Mouse (Mus musculus): ENCODE measurements around the gene Tmed10. TPM values are rescaled to one million over a fixed set of nuclear protein-coding genes. Genes with fewer than 3 reads are reported as not detected.

The Tmed10 gene
- total RNA-seq (2021) = 100 to 1,000 TPM; 190 to 191 TPM
- long read RNA-seq, experiment 1, transcript Tmed10-201 (5 exons, 1,482 nt) = major isoform, 158 of 251 reads
- long read RNA-seq, experiment 1, partial matches to known transcripts = 1 of 251 reads
- long read RNA-seq, experiment 1, other reads (novel, unspliced or antisense) = 91 of 251 reads
- long read RNA-seq, experiment 2, transcript Tmed10-201 (5 exons, 1,482 nt) = major isoform, 201 of 250 reads
- long read RNA-seq, experiment 2, partial matches to known transcripts = 0 of 250 reads
- long read RNA-seq, experiment 2, other reads (novel, unspliced or antisense) = 47 of 250 reads

DNA sequence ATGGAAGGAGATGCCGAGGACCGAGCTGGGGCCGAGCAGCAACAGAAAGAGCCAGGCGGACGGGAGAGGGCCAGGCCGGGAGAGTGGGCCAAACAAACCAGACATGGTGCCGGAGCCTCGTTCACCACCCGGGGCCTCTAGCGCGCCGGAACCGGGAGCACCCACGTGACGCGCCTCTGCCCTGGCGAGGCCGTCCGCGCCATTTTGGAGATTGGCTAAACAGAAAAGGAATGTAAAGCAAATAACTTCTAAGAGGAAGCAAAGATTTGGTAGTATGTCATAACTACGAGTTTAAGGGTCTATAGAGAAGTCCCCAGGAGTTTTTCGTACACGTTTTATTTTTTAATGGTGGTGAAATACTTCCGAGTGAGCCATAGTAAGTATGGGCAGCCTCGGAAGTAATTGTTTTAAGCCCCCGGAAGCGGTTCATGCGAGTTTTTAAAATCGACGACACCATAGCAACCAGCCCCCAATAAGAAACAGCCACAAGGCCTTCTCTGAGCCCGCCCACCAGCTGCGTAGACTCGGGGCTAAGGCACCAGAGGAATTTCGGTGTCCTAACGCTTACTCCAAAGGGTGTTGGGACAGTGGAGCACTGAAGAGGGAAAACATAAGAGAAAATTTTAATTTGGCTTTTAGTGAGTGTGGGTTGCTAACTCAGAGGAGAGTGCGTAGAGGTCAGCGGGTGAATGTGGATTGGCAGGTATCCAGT, at the start of gene Tmed10:
Gene Tmed10, minus strand, starts transcription at position 287 of the 712 bp plus-strand sequence.
- DNase-seq (ENCODE audit: low spot score in 2 of 2) = peak; percentile 78 to 88

GRCm38 (mm10) chr12:85423236-85423635, 48.6 kb upstream of the Tmed10 start:
- no peak for DNase-seq (ENCODE audit: low spot score in 2 of 2)

DNA sequence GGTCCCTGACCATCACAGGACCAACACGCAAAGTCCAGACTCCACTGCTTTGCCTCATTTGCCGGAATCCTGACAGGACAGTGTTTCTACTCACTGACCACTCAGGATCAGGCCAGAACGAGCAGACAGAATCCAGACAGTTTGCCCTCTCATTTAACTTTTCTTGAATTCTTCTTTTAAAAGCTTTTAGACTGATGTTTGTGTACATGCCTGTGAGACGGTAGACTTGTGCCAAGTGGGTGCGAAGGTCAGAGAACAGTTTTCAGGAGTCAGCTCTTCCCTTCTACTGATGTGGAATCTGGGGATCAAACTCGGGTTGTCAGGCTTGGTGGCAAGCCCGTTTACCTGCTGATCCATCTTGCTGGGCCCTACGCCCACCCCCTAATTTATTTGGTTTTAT, 47.9 kb upstream of the Tmed10 start:
- no peak for DNase-seq (ENCODE audit: low spot score in 2 of 2)

GRCm38 (mm10) chr12:85420945-85421344, 46.3 kb upstream of the Tmed10 start:
- no peak for DNase-seq (ENCODE audit: low spot score in 2 of 2)

DNA sequence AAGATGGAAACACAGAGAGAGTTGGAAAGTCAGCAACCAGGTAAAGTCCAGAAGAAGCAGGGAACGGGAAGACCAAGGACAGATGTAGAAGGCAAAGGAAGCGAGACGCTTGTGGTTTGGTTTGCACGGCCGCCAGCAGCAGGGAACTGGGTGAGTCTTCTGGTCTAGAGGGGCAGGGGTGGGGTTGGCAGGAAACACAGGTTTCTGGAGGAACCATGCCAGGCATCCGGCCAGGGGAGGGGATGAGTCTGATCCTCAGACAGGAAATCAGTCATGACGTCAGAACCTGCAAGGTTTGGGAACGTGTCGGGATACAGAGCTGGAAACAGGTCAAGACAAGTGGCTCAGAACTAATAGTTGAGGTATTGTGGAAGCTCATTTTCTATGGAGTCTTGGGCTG, 43.2 kb upstream of the Tmed10 start:
- no peak for DNase-seq (ENCODE audit: low spot score in 2 of 2)

DNA sequence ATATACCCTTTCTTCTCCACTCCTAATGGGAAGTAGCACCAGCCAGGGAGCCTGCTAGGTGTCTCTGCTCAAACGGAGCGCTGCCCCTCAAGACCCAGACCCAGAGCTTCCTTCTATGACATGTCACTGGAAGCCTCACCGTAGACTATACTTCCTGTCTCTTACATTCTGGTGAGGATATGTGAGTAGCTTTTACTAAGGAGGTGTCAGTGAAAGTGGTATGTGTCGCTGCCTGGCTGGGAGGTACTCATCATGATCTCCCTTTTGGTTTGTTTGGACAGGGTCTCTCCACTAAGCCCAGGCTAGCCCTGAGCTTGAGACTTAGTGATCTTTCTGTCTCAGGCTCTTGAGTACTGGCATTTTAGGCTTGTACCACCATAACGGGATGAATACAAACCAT, 41.7 kb upstream of the Tmed10 start:
- DNase-seq (ENCODE audit: low spot score in 2 of 2) = no peak

DNA sequence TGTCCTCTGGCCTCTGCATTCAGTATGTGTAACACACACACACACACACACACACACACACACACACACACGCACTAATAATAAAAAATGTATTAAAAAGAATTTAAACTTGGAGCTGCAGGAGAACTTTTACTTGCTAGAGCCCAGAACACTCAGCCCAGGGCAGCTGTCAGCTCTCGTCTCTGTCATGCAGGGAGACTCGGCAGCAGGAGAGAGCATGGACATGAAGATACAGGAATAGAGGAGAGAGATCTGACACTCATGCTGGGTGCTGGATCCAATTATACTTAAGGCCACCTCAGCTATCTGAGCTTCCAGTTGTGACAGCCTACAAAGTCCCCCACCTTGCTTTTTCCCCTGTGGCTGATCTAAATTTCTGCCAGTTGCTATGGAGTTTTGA, 41.2 kb upstream of the Tmed10 start:
- DNase-seq (ENCODE audit: low spot score in 2 of 2) = no peak

- no peak for DNase-seq (ENCODE audit: low spot score in 2 of 2)
Measured at GRCm38 (mm10) chr12:85411136-85411535, 36.5 kb upstream of the Tmed10 start.

DNA sequence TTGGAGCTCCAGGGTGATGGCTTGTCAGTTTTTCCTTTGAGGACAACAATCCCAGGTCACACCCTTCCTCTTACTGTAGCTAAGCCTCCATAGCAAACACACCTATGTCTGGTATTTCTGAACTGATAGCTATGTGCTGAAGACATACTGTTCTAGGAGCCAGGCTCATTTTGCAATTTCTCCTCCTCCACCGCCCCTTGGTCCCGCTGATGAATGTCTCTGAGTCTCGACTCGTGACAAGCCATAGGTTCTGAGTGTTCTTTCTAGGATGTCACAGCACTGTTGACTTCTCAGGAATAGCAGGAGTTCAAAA, 23.3 kb upstream of the Tmed10 start:
- no peak for DNase-seq (ENCODE audit: low spot score in 2 of 2)

DNA sequence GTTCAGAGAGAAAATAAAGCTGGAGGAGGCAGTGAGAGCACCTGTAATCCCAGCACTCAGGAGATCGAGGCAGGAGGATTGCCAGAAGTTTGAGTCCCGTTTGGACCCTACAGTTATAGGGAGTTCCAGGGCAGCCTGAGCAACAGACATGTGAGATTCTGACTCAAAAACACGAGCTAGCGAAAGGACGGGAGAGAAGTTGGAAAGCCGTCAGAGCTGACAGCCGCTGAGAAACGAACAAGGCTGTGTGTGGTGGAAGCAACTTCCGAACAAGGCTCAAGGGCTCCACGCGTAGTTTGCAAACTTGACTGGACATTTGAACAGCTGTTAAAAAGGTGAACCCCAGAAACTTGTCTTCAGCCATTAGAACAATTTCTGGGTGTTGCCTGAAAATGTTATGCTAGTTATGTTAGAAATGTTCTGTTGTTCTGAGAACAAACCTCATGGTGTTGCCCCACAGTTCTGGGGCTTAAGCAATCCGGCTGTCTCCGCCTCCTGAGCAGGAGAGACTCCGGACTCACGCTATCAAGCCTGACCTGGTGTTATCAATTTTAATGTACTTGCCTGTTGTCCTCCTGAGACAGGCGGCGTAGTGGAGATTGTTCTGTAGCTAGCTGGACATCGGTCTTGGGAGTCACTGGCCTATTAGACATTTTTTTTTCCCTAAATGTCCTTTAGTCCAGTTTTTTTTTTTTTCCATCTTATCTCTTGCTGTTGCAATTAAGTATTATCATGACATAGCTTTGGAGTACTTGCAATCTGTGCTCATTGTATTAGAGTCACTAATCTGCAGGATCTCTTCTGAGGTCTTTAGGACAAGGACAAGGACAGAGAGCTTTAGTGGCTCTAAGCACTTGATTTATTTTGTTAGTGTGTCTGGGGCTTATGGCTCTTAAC, 22.7 kb upstream of the Tmed10 start:
- DNase-seq (ENCODE audit: low spot score in 2 of 2) = no peak

- no peak for DNase-seq (ENCODE audit: low spot score in 2 of 2)
Measured at GRCm38 (mm10) chr12:85393981-85394380, 19.3 kb upstream of the Tmed10 start.

- DNase-seq (ENCODE audit: low spot score in 2 of 2) = no peak
Measured at GRCm38 (mm10) chr12:85393526-85393925, 18.9 kb upstream of the Tmed10 start.

- no peak for DNase-seq (ENCODE audit: low spot score in 2 of 2)
Measured at GRCm38 (mm10) chr12:85391148-85391547, 16.5 kb upstream of the Tmed10 start.

DNA sequence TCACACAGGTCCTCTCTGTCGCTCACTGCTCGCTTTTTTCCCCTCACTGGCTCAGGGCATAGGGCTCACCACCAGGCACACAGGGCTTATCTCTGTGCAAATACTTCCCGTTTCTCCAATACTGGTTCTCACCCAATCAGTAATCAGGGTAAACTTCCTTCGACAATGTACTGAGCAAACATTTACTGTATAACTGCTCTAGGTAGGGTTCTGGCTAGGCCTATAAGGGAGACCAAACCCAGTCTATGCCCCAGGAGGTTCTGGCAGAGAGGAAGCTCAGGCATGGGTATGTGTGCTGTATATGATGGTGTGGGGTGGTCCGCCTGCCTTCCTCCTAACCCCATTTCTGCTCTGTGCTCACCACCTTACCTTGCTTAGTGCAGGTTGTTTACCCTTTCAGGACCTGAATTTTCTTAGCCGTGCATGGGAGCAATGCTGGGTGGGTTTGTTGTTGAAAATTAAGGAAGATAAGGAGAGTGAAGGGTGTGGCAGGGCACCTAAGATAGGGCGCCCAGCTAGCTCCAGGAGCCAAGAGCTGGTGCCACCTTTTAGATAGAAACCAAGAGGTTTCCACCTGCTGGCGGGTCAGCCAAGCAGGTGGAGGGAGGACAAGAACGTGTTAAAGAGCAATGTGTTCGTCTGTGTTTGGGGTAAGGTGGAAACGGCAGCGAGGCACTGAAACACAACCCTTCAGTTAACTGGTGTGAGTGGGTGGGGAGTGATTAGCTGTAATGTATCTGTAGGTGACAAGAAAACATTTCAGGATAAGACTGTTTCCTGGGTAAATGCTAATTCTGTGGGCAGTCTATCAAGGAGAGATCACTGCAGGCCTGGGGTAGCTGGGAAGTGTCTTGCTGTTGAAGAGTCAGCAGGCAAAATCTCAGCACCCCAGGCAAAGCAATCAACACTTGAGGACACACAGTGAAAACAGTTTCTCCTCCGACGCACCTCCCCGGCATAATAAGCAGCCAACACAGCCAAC, 14.8 kb upstream of the Tmed10 start:
- no peak for DNase-seq (ENCODE audit: low spot score in 2 of 2)

GRCm38 (mm10) chr12:85385995-85386375, 11.3 kb upstream of the Tmed10 start:
- DNase-seq (ENCODE audit: low spot score in 2 of 2) = no peak

GRCm38 (mm10) chr12:85385329-85385994, 10.8 kb upstream of the Tmed10 start:
- DNase-seq (ENCODE audit: low spot score in 2 of 2) = no peak

GRCm38 (mm10) chr12:85382761-85383680, 8.4 kb upstream of the Tmed10 start:
- DNase-seq (ENCODE audit: low spot score in 2 of 2) = no peak

GRCm38 (mm10) chr12:85381570-85381969, 6.9 kb upstream of the Tmed10 start:
- no peak for DNase-seq (ENCODE audit: low spot score in 2 of 2)

GRCm38 (mm10) chr12:85380942-85381341, 6.3 kb upstream of the Tmed10 start:
- DNase-seq (ENCODE audit: low spot score in 2 of 2) = no peak
